Mouse (Mus musculus): Measurements from ENCODE around the gene Arl4c.
"Not testable (repeated sequence)": the region's sequence is repeated elsewhere in the genome, so short reads cannot be mapped to it uniquely, and the experiment has no call there.

- TF ChIP-seq CTCF (IDR thresholded peaks at IDR 0.05 in 2 of 3, conservative IDR thresholded peaks at IDR 0.05 in 1 of 3; ENCODE audit: control insufficient read depth in 1 of 3, insufficient read depth in 1 of 3, low read depth in 2 of 3, low read length in 3 of 3, poor library complexity in 1 of 3, severe bottlenecking in 1 of 3); POLR2A (IDR thresholded peaks at IDR 0.05; ENCODE audit: control insufficient read depth in 1 of 2, insufficient read depth in 1 of 2, low read depth in 1 of 2, low read length in 2 of 2, poor library complexity in 1 of 2); USF1 (IDR thresholded peaks at IDR 0.05; ENCODE audit: low read depth, low read length); MAX (IDR thresholded peaks at IDR 0.05; ENCODE audit: low read length); ETS1 (IDR thresholded peaks at IDR 0.05; ENCODE audit: low read depth, low read length); JUND (IDR thresholded peaks at IDR 0.05; ENCODE audit: low read depth, low read length); SMC3 (IDR thresholded peaks at IDR 0.05; ENCODE audit: low read depth, low read length); MYC (IDR thresholded peaks at IDR 0.05; ENCODE audit: low read depth, low read length); SIN3A (IDR thresholded peaks at IDR 0.05; ENCODE audit: low read length); MAZ (IDR thresholded peaks at IDR 0.05; ENCODE audit: low read depth, low read length); NRF1 (IDR thresholded peaks at IDR 0.05; ENCODE audit: insufficient read depth, low read depth, low read length, poor library complexity, severe bottlenecking): not testable (repeated sequence)
Measured at GRCm38 (mm10) chr1:88636579-88637161, 65.4 kb downstream of the Arl4c start.

Measured in MEL (cell line).